Mouse (Mus musculus) gastrocnemius, postnatal 10 days (tissue): ENCODE results near the gene Lyg2. TPM values are rescaled to one million over a fixed set of nuclear protein-coding genes. Genes with fewer than 3 reads are reported as not detected.

Experiments
- DNase-seq: peaks from one replicate; pipeline ENCODE4 v3.0.0; 2021; ENCODE audit warnings: mixed read lengths
- long read RNA-seq, 2 experiments: library from polyadenylated mRNA; stranded (forward); transcript quantifications; one replicate each; pipeline ENCODE4 v2.0.0; 2021
- total RNA-seq, 2 experiments: library from RNA; stranded (reverse); gene quantifications; 2 replicates each; pipeline ENCODE4 v1.2.3; 2021

The Lyg2 gene
- total RNA-seq: not detected
- long read RNA-seq, experiment 1: 0 reads
- long read RNA-seq, experiment 2: 0 reads

- DNase-seq: no peak
Observed at GRCm38 (mm10) chr1:37916393-37916792, at the start of gene Lyg2. Gene Lyg2, minus strand, starts transcription at chr1:37916493.

GRCm38 (mm10) chr1:37965571-37965970 is 49.3 kb upstream of the Lyg2 start:
- no peak for DNase-seq

DNA sequence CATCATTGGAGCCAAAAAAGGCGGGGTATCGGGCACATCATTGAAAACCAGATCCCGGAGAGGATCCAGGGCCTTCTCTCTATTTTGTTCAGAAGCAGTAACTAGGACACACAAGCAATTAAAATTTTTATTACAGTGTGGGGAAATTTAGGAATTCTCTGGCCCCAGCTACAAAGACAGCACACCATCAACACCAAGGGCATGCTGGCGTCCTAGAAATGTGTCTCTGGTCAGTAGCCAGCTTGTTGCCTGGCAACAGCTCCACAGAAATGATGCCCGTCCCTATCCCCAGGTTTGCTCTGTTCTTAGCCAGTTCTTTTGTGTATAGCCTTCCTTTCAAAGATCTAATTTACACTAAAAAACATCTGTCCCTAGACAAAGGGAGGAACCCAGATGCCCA is 43.2 kb upstream of the Lyg2 start:
- DNase-seq: no peak

- no peak for DNase-seq
Observed at GRCm38 (mm10) chr1:37958516-37958915, 42.2 kb upstream of the Lyg2 start.

GRCm38 (mm10) chr1:37957659-37958058 is 41.4 kb upstream of the Lyg2 start, which contains the start of gene Lyg1:
Gene Lyg1, minus strand, starts transcription at chr1:37957759.
- no peak for DNase-seq

DNA sequence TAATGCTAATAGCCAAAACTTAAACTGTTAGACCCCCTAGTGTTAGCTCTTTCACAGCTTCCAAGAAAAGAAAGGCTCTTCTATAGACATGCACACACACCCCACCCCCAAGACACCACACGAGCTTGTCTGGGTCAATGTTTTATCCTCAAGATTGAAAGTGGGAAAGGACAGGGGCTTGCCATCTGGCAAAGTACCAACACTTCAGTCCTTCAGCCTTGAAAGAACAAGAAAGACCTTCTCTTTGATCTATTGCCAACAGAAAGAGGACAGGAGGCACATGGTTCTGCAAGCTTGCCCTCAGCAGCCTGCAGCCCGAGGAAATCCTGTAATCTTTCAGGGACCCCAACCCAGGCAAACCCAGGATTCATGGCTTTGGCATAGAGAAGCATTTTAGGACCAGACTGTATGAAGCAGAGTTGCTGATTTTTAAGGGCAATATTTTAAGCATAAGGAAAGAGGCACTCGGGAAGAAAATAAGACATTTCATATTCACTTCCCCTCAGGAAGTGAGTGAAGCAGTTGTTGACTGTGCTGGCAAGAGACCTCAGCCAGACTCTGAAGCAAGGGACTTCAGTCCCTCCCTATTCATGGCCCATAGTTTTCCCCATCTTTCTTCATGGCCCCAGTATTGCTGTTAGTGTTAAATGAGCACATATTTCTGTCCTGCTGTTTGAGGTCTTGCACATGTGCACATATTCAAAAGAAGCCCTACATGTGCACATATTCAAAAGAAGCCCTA is 40.6 kb upstream of the Lyg2 start:
- no peak for DNase-seq

DNA sequence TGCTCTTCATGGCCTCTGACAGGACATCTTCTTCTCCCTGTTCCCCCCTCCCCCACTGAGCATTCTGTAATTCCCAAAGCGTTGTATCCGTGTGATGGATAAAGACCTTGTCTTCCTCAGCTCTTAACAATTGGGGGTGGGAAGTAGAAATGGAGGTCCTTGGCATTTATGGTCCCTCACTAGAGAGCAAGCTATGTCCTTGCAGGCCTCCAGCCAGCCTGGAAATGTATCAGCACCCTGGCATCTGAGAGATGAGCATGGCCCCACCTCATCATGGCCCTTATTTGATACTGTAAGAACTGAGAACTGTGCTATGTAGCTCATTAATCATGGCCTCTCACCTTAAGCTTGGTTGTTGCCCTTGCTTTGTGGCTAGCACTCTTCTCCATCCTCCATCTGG is 39.0 kb upstream of the Lyg2 start:
- DNase-seq: no peak

DNA sequence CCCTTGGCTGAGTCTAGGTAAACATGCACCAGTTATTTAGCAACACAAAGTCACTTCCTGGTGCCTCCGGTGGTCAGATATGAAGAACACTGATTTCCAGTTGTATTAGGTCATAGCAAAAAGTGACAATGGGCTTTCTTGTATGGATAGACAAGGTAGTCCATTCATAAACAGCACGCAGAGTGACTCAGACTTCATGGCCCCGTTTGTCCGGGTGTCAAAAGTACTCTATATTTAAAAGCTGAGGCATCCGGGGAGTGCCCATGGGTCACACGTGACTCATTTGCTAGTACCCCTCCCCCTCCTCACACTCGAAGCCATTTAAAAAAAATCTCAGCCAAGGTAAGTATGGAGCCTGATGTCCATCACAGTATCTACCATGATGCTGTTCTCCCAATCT is 38.5 kb upstream of the Lyg2 start:
- no peak for DNase-seq

GRCm38 (mm10) chr1:37948906-37949305 is 32.6 kb upstream of the Lyg2 start:
- DNase-seq: no peak

- no peak for DNase-seq
Observed at GRCm38 (mm10) chr1:37931806-37932205, 15.5 kb upstream of the Lyg2 start.

- no peak for DNase-seq
Observed at GRCm38 (mm10) chr1:37925971-37926370, 9.7 kb upstream of the Lyg2 start.

- DNase-seq: no peak
Observed at GRCm38 (mm10) chr1:37922536-37922935, 6.2 kb upstream of the Lyg2 start.

- DNase-seq: no peak
Observed at GRCm38 (mm10) chr1:37918096-37918495, 1.8 kb upstream of the Lyg2 start.

GRCm38 (mm10) chr1:37917666-37918065 is 1.4 kb upstream of the Lyg2 start:
- no peak for DNase-seq

- no peak for DNase-seq
Observed at GRCm38 (mm10) chr1:37912751-37913150, 3.5 kb downstream of the Lyg2 start.

DNA sequence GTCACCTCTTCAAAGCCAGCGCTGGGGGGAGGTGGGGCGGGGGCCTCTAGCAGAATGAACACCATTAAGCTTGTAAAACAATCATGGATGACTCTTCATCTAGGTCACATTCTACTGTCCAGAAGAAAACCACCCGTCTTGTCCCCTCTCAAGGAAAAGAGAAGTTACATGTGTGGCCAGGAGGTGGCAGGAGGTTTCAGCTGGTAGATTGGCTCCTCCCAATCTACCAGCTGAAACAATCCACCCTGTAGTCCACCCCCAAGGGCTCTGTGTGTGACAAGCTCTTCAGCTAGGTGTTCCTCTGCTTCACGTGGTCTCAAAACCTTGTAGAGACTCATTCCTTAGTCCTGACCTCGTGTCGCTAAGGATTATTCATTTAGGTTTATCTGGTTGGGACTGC is 13.1 kb downstream of the Lyg2 start:
- no peak for DNase-seq

- DNase-seq: no peak
Observed at GRCm38 (mm10) chr1:37900288-37900687, 16.0 kb downstream of the Lyg2 start.

DNA sequence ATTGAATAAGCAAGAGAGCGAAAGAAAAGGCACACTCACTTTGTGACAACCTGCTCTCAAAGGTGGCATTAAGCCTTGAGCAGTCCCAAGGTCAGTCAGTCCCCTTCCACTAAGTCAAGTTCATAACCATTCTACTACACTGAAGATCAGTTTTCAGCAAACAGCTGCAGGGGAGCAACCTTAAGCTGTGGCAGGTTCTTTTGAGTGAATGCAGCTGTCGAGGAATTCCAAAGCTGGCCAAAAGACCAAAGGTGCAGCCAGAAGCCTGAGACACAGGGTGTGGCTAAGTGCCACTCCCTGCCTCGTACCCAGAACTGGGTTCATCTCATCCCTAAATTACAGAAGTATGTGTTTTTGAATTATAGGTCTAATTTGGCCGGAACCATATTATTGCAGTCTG is 16.5 kb downstream of the Lyg2 start:
- DNase-seq: no peak

GRCm38 (mm10) chr1:37894606-37895005 is 21.7 kb downstream of the Lyg2 start:
- DNase-seq: no peak

DNA sequence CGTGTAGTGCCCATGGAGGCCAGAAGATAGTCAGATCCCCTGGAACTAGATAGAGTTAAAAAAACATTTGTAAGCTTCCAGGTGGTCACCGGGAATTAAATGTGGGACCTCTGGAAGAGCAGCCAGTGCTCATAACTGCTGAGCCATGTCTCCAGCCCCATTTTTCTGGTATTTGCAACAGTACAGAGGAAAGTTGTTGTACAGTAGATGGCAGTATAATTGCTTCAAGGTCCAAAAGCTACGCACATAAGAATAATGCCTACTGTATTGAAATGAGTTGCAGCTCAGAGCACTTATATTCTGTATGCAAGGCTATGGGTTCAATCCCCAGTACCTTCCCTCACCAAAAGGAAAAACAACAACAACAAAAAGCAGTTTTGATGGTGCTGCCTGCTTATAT is 24.9 kb downstream of the Lyg2 start:
- no peak for DNase-seq

DNA sequence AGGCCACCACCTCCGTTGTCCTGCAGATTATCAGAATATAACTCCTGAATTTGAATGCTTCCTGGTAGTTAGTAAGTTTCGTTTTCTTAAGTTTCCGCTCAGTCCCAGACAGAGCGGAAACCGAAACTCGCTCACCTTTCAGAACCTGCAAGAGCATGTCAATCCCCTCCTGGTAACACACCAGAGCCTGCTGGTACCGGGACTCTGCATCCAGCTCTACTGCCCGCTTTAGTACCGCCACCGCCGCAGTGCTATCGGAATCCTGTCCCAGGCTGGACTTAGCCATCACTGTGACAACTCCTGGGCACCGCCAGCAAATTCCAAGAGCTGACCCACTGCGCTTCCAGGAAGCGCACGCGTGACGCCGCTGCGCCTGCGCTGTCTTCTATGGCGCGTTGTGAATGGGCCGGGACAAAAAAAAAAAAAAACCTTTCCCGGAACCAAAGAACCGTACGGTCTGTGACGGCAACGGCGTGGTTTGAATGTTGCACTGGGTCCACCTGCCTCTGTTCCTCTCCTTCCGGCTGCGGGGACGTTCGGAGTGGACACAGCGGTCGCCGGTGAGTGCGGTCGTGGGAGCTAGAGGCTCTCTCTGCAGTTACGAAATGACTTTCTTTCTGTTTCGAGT is 26.2 kb downstream of the Lyg2 start, which contains the start of the genes Mitd1 and Mrpl30:
Gene Mitd1, minus strand, starts transcription at position 387 of the 628 bp plus-strand sequence.
Gene Mrpl30, plus strand, starts transcription at position 453 of the 628 bp plus-strand sequence.
- DNase-seq: peak; percentile 84

DNA sequence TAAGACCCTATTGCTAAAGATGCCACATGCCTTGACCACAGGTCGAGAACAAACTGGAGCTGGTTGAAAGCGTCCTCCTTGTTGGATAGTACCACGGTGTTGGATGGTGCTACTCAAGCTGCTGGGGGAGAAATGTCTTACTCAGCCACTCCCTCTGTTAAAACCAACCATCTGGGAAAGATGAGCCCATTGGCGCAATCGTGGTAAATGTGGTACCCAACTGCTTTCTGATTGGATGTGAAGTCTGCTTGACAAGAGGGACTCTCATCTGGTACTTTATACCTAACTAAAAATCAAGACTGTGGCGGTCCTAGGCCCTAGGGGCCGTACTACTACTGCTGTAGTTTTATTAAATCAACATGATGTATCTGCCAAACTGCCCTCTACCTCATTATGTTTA is 27.1 kb downstream of the Lyg2 start:
- no peak for DNase-seq

- no peak for DNase-seq
Observed at GRCm38 (mm10) chr1:37884451-37884850, 31.8 kb downstream of the Lyg2 start.

GRCm38 (mm10) chr1:37883411-37883810 is 32.9 kb downstream of the Lyg2 start:
- DNase-seq: no peak
